Mouse (Mus musculus) granulocyte monocyte progenitor cell, adult 5-6 weeks (primary cell): ENCODE results near the gene Scn1a. TPM values are rescaled to one million over a fixed set of nuclear protein-coding genes. Genes with fewer than 3 reads are reported as not detected.

ENCODE experiments used
- ATAC-seq: replicated peaks from 2 replicates; pipeline ENCODE4 v1.8.0; 2016; ENCODE audit warnings: mild to moderate bottlenecking, moderate TSS enrichment, inconsistent platforms; ENCODE audit not compliant: poor library complexity, severe bottlenecking
- total RNA-seq, 2 experiments: library from RNA; stranded (forward) in 1 of 2; stranded (reverse) in 1 of 2; fragments of 200-712, 200-1000 nt in 1 of 2; fragments of >200 nt in 1 of 2; fragmentation: Nextera tagmentation in 1 of 2; gene quantifications; 2 replicates each; pipeline ENCODE4 v1.2.3; 2014 to 2017

The Scn1a gene
- total RNA-seq (2014; fragmentation: Nextera tagmentation) (not detected in 2 replicates), total RNA-seq (2017) (not detected in 2 replicates)

DNA sequence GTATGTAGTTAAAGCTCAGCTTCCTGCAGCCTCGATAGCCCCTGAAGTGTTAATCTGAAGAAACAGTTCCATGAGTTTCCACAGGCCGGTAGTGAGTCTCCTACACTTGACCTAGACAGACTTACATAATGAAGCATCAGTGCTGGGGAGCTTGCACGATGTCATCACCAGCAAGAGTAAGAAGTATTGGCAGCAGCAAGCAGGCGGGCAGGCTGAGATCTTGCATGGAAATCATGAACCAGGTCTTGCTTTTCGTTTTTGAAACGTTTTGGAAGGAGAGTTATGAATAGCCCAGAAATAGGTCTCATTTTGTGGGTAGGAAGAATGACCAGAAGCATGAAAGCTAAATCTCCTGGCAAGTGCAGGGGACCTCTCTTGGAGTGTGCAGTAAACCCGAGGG lies at the start of gene Scn1a:
TSS of gene Scn1a (minus strand) at position 130 of the 400 bp plus-strand sequence.
- ATAC-seq: no peak

GRCm38 (mm10) chr2:66478395-66478794 lies 37.8 kb upstream of the Scn1a start:
- no peak for ATAC-seq

- ATAC-seq: no peak
These were observed 32.7 kb upstream of the Scn1a start for GRCm38 (mm10) chr2:66473181-66473822.

DNA sequence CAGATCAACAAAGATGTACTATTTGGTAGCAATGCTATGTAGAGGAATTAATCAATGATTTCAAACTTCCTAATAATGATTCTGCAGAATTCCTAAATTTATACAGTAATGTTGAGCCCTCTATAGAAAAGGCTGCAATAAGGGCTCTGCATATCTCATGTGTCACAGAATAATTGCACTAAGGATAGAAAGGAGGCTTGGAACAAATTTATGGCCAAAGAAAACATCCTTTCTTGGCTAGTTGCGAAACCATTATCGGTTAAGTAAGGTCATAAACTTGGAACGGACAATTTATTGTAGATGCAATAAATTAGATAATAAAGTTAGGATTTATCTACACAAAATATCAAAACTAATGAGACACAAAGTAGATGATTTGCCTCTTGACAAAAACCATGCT lies 24.8 kb upstream of the Scn1a start:
- no peak for ATAC-seq

DNA sequence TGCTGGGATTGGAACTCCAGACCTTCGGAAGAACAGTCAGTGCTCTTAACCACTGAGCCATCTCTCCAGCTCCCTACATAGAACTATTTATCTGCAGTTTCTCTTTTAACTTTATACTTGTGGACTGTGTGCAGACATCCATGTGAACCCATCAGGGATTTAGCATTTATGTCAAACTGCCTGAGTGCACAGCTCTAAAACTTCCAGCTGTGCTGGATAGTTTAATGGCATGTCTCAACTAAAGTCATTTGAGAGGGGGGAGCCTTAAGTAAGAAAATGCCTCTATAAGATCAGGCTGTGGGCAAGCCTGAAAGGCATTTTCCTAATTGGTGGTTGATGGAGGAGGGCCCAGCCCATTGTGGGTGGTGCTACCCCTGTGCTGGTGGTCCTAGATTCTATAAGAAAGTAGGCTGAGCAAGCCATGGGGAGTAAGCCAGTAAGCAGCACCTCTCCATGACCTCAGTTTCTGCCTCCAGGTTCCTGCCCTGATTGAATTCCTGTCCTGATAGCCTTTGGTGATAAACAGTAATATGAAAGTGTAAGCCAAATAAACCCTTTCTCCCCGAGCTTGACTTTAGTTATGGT lies 24.3 kb upstream of the Scn1a start:
- ATAC-seq: no peak

- ATAC-seq: no peak
These were observed 23.3 kb upstream of the Scn1a start for GRCm38 (mm10) chr2:66463916-66464315.

DNA sequence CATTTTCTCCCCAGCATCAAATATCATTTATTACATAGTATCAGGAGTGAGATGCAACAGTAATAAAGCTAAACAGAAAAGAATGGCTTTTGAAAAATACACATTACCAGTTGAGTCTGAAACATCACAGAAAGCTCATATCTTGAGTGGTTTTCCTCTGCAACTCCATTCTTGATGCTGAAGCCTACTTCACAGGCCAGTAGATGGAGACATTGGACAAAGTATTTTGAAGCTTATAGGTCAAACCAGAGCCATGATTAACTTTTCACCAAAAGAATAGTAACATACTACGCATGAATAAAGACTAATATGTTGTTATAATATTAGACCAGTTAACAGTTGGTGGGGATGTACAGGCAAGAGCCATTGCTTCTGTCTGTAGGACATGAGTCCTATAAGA lies 21.8 kb upstream of the Scn1a start:
- ATAC-seq: no peak

GRCm38 (mm10) chr2:66439764-66440471 lies 722 bp downstream of the Scn1a start:
- ATAC-seq: no peak

- ATAC-seq: no peak
These were observed 4.4 kb downstream of the Scn1a start for GRCm38 (mm10) chr2:66436286-66436685.

- peak; percentile 83 for ATAC-seq
These were observed 30.8 kb downstream of the Scn1a start for GRCm38 (mm10) chr2:66409740-66410290.

DNA sequence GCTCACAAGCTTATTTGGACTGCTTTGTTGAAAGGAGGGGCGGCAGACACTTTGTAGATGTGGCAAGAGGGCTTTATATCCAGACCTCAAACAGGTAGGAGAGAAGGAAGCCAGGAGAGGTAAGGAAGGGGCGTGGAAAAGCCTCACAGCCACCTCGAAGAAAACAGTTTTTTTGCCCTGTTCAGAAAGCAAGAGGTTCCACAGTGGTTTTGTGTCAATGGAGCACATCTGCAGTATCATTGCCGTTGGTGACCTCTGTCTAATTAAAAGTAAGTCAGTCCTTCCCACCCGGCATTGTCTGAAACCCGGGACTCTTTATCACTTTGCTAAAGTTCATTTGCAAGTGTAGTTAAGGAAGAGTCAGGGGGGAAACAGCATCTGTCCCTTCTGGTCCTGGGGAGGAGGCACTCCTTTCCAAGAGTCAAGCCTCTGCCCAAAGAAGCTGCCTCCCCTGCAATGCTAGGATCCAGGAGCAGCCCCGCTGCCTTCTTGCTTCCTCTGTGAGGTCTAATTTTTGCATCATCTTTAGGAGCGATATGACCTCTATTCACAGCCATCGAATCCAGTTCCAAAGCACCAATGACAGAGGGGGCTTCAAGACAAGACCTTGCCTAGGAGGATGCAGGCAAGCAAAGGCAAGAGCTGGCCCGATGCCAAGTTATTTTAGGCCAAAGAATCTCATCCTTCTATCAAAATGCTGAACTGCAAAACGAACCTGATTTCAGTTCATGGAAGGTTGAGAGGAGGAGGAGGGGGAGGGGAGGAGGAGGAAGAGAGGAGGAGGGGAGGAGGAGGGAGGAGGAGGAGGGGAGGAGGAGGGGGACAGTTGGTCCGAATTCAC lies 31.5 kb downstream of the Scn1a start:
- no peak for ATAC-seq

- ATAC-seq: no peak
These were observed 32.2 kb downstream of the Scn1a start for GRCm38 (mm10) chr2:66408456-66408855.

GRCm38 (mm10) chr2:66392586-66392985 lies 48.1 kb downstream of the Scn1a start:
- ATAC-seq: no peak

GRCm38 (mm10) chr2:66367957-66368356 lies 72.7 kb downstream of the Scn1a start:
- no peak for ATAC-seq

DNA sequence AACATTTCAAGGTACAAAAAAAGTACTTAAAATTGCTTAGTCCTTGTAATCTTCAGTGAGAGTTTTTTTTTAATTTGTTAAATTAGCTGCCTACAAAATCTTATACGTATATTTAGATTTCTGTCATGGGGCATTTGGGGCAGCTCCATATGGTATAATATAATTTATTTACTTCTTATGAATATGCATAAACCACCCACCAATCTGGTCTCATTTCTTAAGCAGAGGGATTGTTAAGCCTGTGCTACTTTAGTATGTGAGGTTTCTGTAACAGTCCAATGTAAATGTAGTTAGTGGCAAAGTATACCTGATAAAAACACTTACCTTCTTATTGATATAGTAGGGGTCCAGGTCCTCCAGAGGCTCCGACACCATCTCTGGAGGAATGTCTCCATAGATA lies 90.0 kb downstream of the Scn1a start:
- ATAC-seq: no peak

DNA sequence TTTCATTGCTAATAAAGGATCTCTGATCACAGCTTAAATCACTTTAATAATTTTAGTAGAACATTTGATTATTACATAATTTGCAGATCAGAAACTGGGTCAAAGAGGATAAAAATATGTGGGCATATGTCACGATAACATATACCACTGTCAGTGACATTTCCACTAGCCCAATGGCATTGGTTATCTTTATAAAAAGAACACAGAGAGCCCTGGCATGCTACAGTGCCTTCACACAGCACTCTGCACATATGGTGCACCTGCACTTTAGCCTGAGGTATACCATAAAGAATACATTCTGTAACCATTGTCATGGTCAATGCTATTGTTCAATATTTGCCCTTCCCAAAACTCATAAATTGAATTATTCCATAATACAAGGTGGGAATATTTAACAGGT lies 94.0 kb downstream of the Scn1a start:
- no peak for ATAC-seq

GRCm38 (mm10) chr2:66346181-66346580 lies 94.5 kb downstream of the Scn1a start:
- ATAC-seq: no peak

GRCm38 (mm10) chr2:66337406-66337805 lies 103.2 kb downstream of the Scn1a start:
- no peak for ATAC-seq

DNA sequence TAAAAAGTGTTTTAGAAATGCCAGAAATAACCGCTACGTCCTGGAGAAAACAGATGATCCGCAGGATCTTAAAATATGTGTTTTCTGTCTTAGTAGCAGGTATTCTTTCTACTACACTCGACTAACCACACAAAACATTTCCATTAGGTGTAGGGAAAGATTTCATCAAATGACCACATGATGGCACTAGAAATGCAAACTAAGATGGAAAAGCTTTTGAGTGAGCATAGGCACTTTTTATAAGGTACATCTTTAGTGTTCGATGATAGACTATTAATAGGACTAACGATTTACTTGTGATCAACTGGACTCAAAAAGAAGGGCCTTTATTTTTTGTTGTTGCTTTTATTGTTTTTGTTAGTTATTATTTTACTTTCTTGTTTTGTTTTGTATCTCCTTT lies 104.2 kb downstream of the Scn1a start:
- ATAC-seq: no peak

- no peak for ATAC-seq
These were observed 168.1 kb downstream of the Scn1a start for GRCm38 (mm10) chr2:66272551-66272950.
